Mouse (Mus musculus) ovary, postnatal 10 days (tissue): ENCODE measurements around the gene Slc35f6.
"Not testable (repeated sequence)": the region's sequence is repeated elsewhere in the genome, so short reads cannot be mapped to it uniquely, and the experiment has no call there.

Experiments
- DNase-seq: peaks from one replicate; pipeline ENCODE4 v3.0.0; 2022; ENCODE audit warnings: low spot score

Gene Slc35f6

DNA sequence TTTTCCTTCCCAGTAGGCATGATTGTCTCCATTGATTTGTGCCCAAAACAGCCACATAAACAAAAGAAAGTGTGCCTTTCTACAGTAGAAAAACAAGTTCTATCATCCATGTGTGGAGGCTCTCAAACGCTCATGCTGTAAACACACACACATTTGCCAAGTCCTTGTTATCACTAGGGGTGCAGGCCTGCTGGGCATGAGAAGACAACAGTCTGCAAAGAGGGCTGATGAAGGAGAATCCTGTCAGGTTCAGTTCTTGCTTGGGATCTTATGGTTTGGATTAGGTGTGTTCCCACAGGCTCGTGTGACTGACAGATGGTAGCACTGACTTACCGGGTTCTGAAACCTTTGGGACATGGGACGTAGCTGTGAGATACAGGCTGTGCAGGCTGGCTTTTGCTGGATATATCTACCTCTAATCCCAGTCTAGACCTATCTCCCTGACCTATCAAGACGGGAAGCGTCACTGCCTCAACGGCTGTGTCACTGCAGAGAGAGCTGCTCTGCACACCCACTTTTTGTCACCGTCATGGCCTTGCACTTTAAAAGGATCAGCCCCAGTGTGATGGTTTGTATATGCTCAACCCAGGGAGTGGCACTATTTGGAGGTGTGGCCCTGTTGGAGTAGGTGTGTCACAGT, 52.7 kb downstream of the Slc35f6 start:
- DNase-seq = no peak

DNA sequence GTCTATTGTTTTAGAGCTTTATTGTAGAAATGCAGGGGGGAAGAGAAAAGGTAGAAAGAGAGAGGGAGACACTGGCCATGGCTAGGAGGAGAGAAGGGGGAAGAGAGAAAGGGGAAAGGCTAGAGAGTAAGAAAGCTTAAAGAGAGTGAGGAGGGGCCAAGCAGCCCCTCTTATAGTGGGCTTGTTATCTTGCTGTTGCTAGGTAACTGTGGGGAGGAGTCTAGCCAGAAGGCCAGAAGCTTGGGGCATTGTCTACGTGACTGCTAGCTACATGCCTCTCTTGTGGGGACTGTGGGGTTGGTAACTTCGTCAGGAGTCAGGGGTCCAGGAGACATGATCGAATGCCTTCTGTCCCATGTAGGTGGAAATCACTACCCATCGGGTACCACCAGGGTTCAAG, 53.6 kb downstream of the Slc35f6 start:
- DNase-seq = not testable (repeated sequence)

DNA sequence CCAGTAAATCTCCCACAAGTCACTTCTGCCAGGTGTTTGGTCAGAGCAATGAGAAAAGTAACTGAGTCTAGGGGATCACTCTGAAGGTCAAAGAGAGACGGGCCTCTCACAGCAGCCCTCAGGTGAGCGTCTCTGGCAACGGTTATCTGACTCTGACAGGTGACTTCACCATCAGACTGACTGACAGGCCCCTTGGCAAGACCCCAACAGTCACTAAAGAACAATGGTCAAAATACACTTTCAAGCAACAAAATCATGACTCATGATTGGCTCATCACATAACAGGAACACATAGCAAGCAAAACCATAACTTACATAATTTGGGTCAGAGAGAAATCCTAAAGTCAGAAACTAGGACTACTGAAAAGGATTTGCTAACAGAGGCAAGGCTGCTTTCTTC, 54.1 kb downstream of the Slc35f6 start:
- no peak for DNase-seq
